Mouse (Mus musculus) Muller cell, postnatal 12 days (primary cell): Measurements from ENCODE around the gene Gm21170.
"Not testable (repeated sequence)": the region's sequence is repeated elsewhere in the genome, so short reads cannot be mapped to it uniquely, and the experiment has no call there.

Source experiments
- DNase-seq: peaks from one replicate; pipeline ENCODE4 v3.0.0-alpha.2; 2015; ENCODE audit errors: inconsistent ontology term

Gm21170 gene

GRCm38 (mm10) chrY:47690998-47691397 lies at the start of gene Gm21170:
Gene Gm21170, minus strand, starts transcription at chrY:47691098.
- DNase-seq: not testable (repeated sequence)
